Mouse (Mus musculus) frontal cortex, postnatal 10 days (tissue): ENCODE measurements around the gene Sema4a.

Source experiments
- DNase-seq, 2 experiments: peaks; one replicate each; pipeline ENCODE4 v3.0.0; 2022; ENCODE audit warnings: low spot score in 2 of 2, mixed read lengths in 1 of 2

Gene Sema4a

GRCm38 (mm10) chr3:88456313-88456712 is 4.7 kb downstream of the Sema4a start:
- no peak for DNase-seq

GRCm38 (mm10) chr3:88455588-88456264 is 5.3 kb downstream of the Sema4a start:
- no peak for DNase-seq

- no peak for DNase-seq
Measured at GRCm38 (mm10) chr3:88454762-88455587, 6.0 kb downstream of the Sema4a start.

- no peak for DNase-seq
Measured at GRCm38 (mm10) chr3:88453986-88454385, 7.0 kb downstream of the Sema4a start.

- DNase-seq, result no peak
Measured at GRCm38 (mm10) chr3:88453369-88453768, 7.6 kb downstream of the Sema4a start.

GRCm38 (mm10) chr3:88452716-88453115 is 8.3 kb downstream of the Sema4a start:
- DNase-seq, result no peak

- DNase-seq, result no peak
Measured at GRCm38 (mm10) chr3:88452246-88452645, 8.7 kb downstream of the Sema4a start.

GRCm38 (mm10) chr3:88450379-88451131 is 10.4 kb downstream of the Sema4a start:
- DNase-seq, result no peak

- DNase-seq, result no peak
Measured at GRCm38 (mm10) chr3:88449395-88450023, 11.5 kb downstream of the Sema4a start.

- DNase-seq, result no peak
Measured at GRCm38 (mm10) chr3:88448443-88448842, 12.5 kb downstream of the Sema4a start.

GRCm38 (mm10) chr3:88447676-88448183 is 13.3 kb downstream of the Sema4a start:
- DNase-seq, result no peak

GRCm38 (mm10) chr3:88446471-88447123 is 14.4 kb downstream of the Sema4a start:
- no peak for DNase-seq

- no peak for DNase-seq
Measured at GRCm38 (mm10) chr3:88442888-88443287, 18.1 kb downstream of the Sema4a start.

- no peak for DNase-seq
Measured at GRCm38 (mm10) chr3:88442488-88442887, 18.5 kb downstream of the Sema4a start.

- no peak for DNase-seq
Measured at GRCm38 (mm10) chr3:88440500-88441381, 20.2 kb downstream of the Sema4a start.

GRCm38 (mm10) chr3:88439582-88439981 is 21.4 kb downstream of the Sema4a start:
- DNase-seq, result no peak

- no peak for DNase-seq
Measured at GRCm38 (mm10) chr3:88437454-88437853, 23.5 kb downstream of the Sema4a start.

- DNase-seq, result peak in 1 of 2 experiments; percentile 50
Measured at GRCm38 (mm10) chr3:88436395-88437201, 24.4 kb downstream of the Sema4a start.

GRCm38 (mm10) chr3:88435515-88435914 is 25.5 kb downstream of the Sema4a start:
- peak; percentile 49 to 77 for DNase-seq
